Mouse (Mus musculus): ENCODE measurements at regions not wholly inside any gene's neighbourhood (a gene's known extent, or its start where the extent isn't known, plus 50 kb on each side); places are given as distances from the start of the nearest gene placed in this dataset.

- no peak for DNase-seq (ENCODE audit: low spot score in 2 of 2)
Measured at GRCm38 (mm10) chr2:128334757-128335500, 209.1 kb downstream of the Bcl2l11 start.

GRCm38 (mm10) chr2:128337192-128337591 is 211.4 kb downstream of the Bcl2l11 start:
- no peak for DNase-seq (ENCODE audit: low spot score in 2 of 2)

DNA sequence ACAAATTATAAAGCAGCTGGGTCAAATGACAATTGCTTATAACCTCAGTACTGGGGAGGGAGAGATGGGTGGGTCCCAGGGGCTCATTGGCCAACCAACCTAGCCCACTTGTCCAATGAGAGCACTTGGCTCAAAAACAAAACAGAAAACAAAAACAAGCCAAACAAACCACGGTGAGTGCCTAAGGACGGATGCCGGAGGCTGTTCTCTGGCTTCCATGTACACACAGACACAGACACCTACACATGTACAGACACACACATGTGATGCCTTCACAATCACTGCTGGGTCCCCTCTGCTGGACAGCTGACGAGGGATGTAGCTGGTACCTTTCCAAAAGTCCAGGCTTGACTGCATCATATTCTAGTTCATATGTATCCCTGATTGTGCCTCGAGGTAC is 212.0 kb downstream of the Bcl2l11 start:
- no peak for DNase-seq (ENCODE audit: low spot score in 2 of 2)

- DNase-seq (ENCODE audit: low spot score in 2 of 2), result no peak
Measured at GRCm38 (mm10) chr2:128338474-128338873, 212.6 kb downstream of the Bcl2l11 start.

GRCm38 (mm10) chr2:128339061-128339642 is 213.3 kb downstream of the Bcl2l11 start:
- DNase-seq (ENCODE audit: low spot score in 2 of 2), result no peak

- DNase-seq (ENCODE audit: low spot score in 2 of 2), result no peak
Measured at GRCm38 (mm10) chr2:128339643-128340487, 214.0 kb downstream of the Bcl2l11 start.

- DNase-seq (ENCODE audit: low spot score in 2 of 2), result no peak
Measured at GRCm38 (mm10) chr2:128340631-128341240, 214.9 kb downstream of the Bcl2l11 start.

DNA sequence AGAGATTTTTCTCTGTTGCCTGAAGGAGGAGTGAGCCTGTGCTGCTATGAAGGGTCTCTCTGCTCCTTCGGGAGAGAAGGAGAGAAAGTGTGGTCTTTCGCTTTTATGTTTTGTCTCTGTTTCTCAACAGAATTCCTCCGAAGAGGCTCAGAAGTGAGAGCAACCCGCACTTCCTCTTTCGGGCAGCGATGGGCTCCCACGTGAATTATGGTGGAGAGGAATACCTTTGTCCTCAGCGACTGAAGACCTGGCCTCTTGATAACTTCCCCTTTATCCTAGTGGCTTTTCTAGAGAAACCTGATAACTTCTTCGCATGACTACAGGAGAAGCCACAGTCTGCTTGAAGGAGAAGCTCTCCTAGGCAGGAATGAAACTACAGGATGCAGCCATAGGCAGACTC is 216.4 kb downstream of the Bcl2l11 start:
- DNase-seq (ENCODE audit: low spot score in 2 of 2), result no peak

DNA sequence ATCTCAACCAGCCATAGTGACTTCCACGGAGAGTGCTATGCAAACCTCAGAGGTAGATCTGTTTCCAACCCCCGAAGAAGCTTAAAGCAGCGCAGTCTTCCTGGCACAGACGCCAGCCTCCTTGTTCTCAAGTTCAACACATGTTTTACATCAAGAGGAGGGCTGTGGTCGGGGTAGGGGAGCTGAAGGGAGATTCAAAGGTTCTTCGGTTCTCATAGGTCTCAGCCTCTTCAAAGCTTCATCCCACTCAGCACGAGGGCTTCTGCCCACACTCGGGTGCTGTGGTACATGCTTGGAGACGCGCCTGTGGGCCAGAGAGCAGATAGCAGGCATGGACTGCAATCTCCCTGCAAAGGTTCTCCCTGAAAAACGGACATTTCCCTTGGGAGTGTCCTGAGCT is 219.7 kb downstream of the Bcl2l11 start:
- no peak for DNase-seq (ENCODE audit: low spot score in 2 of 2)

DNA sequence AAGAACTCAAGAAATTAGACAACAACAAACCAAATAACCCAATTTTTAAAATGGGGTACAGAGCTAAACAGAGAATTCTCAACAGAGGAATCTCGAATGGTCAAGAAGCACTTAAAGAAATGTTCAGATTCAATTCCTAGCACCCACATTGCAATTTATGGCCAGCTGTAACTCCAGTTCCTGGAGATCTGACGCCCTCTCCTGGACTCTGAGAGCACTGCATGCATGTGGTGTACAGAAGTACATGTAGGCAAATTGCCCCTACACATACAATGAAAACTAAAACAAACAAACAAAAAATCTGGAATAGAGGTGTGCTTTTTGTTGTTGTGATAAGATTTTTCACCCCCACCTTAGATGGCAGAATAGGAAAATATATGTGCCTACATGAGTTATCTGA is 222.7 kb downstream of the Bcl2l11 start:
- DNase-seq (ENCODE audit: low spot score in 2 of 2), result no peak

- DNase-seq (ENCODE audit: low spot score in 2 of 2), result no peak
Measured at GRCm38 (mm10) chr2:128351405-128351804, 225.6 kb downstream of the Bcl2l11 start.

GRCm38 (mm10) chr2:128352533-128352932 is 226.7 kb downstream of the Bcl2l11 start:
- DNase-seq (ENCODE audit: low spot score in 2 of 2), result no peak

DNA sequence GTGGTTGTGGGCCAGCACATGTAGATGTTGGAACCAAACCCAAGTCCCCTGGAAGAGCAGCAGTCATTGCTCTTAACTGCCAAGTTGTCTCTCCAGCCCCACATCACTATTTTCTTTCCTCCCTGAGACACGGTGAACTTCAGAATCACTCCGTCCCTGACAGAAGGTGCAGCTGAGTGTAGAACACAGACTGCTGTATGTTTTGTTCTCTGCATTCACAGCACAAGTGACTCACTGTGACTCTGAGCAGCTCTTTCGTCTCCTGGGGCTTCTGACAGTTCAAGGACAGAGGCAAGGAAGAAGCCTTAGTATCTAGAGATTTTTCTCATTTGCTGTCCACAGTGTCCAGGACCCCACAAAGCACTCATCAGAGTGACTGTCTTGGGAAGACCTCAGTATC is 227.6 kb downstream of the Bcl2l11 start:
- no peak for DNase-seq (ENCODE audit: low spot score in 2 of 2)

- DNase-seq (ENCODE audit: low spot score in 2 of 2), result no peak
Measured at GRCm38 (mm10) chr2:128356326-128356725, 230.5 kb downstream of the Bcl2l11 start.

DNA sequence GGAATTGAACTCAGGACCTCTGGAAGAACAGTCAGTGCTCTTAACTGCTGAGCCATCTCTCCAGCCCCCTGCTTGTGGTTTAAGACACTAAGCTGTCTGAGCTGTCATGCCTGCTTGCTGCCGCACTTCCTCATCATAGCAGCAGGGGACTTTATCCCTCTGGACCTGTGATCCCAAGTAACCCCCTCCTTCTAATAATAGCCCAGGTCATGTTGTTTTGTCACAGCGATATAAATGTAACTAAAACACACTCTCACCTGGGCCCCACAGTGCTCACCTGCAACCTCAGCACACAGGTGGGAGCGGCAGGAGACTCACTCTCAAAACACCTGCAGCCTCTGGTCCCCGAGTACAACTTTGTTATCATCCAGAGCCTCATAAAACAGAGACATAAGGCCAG is 231.9 kb upstream of the Spdye4c start:
- no peak for DNase-seq (ENCODE audit: low spot score in 2 of 2)

DNA sequence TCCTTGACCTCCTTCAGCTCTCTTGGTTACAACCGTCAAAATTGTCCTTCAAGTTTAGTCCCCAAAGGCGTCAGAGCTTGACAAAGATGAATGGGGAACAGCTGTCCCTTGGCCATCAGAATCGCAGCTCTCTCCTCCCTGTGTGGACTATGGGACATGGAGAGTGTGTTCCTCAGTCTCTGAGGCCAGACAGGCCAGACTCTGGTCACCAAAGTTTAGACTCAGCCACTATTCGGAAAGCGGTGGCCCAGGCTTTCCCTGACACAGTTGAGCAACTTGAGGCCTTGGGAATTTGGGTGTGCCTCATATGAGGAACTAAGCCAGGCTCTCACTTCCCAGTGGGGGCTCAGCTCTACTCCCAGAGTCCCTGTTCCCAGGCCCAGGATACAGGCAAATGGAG is 230.5 kb upstream of the Spdye4c start:
- DNase-seq (ENCODE audit: low spot score in 2 of 2), result no peak

DNA sequence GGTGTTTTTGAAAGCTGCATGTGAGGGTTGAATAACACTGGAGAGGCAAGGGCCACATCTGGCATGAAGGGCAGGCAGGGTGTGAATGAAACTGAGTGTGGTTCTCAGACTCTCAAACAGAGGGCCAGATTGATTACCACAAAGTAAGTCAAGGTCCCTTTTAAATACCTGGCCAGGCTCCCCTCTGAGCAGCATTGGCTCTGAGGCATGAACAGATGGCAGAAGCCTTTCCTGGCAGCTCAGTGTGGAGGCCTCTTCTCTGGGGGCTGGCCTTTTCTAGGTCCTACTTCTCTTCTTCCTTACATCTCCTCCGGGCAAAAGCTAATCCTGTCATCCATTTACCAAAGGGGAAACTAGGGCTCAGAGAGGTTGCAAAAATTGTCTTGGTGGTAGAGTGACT is 229.6 kb upstream of the Spdye4c start:
- DNase-seq (ENCODE audit: low spot score in 2 of 2), result no peak

GRCm38 (mm10) chr2:128364161-128364560 is 226.8 kb upstream of the Spdye4c start:
- no peak for DNase-seq (ENCODE audit: low spot score in 2 of 2)

GRCm38 (mm10) chr2:128365004-128365403 is 226.0 kb upstream of the Spdye4c start:
- no peak for DNase-seq (ENCODE audit: low spot score in 2 of 2)

DNA sequence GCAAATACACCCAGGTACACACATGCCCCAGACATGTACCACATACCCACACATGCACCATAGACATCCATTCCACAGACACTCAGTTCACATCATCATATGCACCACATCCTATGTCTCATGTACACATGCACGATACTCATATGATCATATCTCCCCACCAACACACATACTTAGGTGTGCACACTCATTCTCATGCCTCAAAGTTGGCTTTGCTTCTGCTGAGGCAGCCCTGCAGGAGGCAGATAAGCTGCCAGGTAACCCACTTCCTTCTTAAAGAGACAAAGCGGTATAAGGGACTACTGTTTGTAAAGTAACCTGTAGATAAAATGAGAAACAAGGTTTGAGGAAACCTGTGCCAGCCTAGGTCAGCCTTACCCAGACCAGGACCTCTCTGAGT is 225.2 kb upstream of the Spdye4c start:
- no peak for DNase-seq (ENCODE audit: low spot score in 2 of 2)

- DNase-seq (ENCODE audit: low spot score in 2 of 2), result no peak
Measured at GRCm38 (mm10) chr2:128367266-128368150, 223.5 kb upstream of the Spdye4c start.
